Mouse (Mus musculus) CD4-positive, CD25-positive, alpha-beta regulatory T cell, adult 2 months (primary cell): ENCODE results near the gene Pfn1.

Source experiments
- DNase-seq: peaks from one replicate; pipeline ENCODE4 v3.0.0-alpha.2; 2012; ENCODE audit warnings: low read depth, low spot score

The Pfn1 gene

DNA sequence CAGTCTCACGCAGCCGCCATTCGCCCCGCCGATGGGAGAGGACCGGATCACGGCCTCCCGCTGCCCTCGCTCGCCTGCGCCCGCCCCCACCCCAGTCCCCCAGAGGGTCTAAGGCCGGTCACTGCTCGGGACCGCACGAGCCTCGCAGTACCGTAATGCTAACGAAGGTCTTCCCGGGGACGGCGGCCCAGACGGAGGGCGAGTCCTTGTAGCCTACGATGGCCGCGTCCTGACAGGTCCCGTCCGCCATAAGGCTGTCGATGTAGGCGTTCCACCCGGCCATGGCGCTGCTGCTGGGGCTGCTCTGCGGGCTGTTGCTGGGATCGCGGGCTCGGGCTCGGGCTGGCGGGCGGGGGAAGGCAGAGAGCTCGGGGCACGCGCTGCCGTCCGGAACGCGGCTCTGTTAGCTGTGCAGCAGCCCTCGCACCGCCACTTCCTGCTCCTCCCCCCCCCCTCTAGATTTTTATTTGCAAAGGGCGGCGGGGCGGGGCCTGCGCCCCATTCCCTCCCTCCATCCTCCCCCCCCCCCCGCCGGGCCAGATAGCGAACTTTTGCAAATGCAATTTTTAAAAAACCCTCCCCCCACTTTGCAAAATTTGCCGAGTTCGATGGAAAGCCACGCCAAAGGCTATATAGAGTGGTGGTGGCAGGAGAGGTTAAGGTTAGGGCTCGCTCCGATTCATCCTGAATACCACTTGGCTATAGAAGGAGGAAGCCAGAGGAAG is at the start of gene Pfn1:
Gene Pfn1 (minus strand): TSS at position 447 of the 725 bp plus-strand sequence.
- DNase-seq = peak; percentile 93

DNA sequence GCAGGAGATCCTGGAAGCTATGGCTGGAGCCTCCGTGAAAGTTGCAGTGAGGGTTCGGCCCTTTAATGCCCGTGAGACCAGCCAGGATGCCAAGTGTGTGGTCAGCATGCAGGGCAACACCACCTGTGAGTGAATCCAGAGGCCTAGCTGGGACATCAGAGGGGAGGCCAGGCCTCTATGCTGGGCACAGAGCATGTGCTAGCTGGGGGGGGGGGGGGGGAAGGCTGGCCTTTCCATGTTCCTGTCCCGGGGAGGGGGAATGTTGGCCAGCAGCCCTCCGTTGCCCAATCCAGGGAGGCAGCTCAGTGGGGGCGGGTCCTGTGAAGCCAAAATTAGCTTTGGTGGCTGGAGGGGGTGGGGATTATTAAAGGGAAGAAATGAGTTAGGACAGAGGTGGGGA is 48.3 kb upstream of the Pfn1 start:
- DNase-seq = no peak

DNA sequence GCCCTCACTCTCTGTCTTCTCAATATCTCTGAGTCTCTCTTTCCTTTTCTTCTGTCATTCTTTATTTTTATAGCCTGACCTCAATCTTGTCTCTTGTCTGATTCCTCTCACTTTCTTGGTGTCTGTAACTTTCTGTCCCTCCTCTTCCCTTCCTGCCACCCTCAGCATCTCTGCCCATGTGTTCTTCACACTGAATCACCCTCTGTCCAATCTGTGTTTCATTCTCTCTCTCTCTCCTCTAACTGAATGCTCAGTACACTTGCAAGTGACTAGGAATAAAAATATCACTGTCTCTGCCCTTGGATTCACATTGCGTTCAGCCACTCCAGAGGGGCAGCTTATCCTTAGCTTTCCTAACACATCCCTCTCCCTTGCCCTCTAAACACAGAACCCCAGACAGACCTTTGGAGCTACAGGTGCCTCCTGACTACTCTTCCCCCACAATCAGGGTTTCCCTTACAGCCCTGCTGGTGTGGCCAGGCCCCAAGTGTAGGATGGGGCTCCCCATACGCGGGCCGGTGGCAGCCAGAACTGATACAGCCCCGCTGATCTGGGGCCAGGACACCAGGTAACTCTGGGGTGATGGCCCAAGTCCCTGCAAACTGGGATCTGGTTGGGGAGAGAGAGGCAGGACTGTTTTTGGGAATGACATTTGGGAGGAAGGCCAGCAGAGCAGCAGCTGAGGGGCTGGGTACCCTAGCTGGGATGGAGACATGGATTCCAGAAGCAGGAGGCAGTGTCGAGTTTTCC is 47.7 kb upstream of the Pfn1 start:
- DNase-seq = no peak

DNA sequence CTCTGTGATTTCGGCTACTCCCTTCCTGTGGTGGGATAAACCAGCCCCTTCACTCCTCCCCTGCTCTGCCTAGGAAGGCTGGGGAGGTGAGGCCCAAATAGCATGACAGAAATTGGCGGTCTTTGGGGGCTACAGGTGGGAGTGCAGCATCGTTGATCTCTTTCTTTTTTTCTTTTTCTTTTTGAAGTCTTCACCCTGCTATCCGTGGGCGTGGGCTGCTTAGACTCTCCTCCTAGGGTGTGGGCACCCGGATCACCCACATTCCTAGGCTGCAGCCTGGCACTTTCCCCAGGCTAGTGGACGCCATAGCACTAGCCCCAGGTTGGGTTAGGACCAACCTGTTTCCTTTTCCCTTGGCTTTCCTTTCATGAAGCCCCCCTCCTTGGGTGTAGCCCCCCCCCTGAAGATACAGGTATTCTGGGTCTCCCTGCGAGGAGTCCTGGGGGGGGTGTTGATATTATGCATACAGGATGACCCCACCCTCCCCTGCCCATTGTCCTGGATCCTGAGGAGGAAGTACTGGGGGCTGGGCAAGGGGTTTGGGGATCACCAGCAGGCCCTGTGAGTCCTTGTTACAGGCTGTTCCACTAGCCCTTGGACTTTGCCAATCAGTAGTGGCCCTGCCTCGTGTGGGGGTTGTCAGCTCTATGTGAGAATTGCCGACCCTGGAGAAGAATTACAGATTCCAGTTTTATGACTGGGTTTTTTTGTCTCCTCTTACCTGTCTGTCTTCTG is 46.9 kb upstream of the Pfn1 start:
- DNase-seq = peak; percentile 13

DNA sequence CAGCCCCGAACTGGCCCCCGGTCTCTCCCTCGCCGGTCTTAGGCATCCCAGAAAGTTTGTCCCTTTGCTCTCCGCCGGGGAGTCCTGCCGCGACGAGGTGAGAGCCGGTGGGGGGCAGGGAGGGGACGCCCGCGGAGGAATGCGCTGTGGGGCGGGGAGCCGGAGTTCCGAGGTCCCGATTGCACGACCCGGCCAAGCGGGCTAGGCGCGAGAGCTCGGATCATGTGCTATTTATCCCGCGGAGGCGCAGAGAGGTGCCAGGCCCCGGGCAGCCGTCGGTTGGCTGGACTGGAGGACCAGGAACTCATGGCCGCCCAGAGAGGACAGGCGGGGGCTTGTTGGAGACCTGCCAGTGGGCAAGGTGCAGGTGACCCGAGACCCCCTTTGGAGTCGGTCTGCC is 46.2 kb upstream of the Pfn1 start:
- peak; percentile 70 for DNase-seq

DNA sequence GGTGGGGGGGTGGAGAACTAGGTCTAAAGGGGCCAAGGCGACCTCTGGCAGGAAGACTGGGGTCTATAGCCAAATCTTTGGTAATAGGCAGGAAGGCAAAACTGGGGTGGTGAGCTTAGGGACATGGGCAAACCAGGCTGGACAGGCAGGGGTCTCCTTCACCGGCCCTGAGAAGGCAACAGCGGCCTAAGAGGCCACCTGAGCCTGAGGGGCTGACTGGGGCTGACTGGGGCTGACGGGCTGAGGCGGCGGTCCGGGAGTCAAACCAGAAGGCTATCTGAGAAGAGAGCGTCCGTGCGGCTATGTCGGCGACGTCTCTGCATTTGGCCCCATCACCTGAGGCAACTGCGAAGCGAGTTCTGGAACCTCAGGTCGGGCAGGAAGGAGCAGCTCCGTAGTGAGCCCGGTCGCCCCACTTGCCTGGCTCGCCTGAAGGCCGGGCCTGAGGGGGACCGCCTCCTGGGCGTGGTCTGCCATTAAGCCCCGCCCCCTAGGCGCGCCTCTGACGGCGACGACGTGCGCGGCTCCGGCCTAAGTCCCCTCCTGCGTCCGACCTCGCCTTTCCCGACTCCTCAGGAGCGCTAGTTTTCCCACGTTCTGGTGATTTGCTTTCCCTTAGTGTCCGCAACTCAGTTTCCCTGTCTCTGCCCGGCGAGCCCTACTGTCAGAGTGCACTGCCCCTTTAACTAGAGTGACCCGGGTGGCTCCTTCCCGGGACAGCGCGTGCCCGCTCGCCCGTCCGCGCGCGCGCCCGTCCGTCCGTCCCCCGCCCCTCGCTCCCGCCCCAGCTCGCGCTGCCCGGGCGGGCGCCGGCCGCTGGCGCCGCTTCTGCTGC is 45.5 kb upstream of the Pfn1 start, which contains the start of the genes Inca1 and Kif1c:
Gene Inca1 (minus strand): TSS at position 434 of the 835 bp plus-strand sequence.
Gene Kif1c (plus strand): TSS at position 827 of the 835 bp plus-strand sequence.
- DNase-seq = peak; percentile 97

DNA sequence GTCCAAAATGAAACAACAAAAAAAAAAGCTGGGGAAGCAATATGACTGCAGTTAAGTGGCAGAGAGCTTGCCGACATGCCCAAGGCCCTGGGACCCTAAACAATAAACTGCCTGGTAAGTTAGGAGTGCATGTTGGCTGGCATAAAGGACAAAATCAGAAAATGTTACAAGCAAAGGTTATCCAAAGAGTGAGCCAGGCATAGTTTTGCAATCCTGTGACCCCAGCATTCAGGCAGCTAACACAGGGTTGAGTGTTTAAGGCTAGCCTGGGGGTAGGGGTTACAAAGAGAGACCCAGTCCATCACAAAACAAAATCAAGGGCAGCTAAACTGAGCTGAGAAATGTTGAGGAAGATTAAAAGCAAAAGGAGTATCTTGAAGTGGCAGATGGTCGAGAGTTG is 44.6 kb upstream of the Pfn1 start:
- no peak for DNase-seq

DNA sequence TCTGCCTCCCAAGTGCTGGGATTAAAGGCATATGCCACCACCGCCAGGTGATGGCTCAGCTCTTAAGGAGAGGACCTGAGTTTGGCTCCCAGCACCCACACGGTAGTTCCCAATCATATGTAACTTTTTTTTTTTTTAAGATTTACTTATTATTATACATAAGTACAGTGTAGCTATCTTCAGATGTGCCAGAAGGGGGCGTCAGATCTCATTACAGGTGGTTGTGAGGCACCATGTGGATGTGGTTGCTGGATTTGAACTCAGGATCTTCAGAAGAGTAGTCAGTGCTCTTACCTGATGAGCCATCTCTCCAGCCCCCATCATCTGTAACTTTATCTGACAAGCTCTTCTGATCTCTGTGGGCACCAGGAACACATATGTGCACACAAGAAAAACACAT is 42.9 kb upstream of the Pfn1 start:
- DNase-seq = peak; percentile 68

DNA sequence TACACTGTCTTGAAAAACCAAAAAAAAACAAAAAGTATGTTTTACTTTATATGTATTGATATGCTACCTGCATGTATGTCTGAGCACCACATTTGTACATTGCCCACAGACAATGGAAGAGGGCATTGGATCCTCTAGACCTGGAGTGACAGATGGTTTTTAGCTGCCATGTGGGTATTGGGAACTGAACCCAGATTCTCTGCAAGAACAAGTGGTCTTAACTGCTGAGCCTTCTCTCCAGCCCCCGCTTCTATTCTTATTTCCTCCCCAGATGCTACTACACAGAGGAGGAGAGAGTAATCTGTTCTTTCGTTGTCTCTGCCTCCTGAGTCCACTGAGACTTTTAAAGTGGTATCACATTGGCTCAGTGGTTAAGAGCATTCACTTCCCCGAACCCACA is 39.1 kb upstream of the Pfn1 start:
- no peak for DNase-seq

DNA sequence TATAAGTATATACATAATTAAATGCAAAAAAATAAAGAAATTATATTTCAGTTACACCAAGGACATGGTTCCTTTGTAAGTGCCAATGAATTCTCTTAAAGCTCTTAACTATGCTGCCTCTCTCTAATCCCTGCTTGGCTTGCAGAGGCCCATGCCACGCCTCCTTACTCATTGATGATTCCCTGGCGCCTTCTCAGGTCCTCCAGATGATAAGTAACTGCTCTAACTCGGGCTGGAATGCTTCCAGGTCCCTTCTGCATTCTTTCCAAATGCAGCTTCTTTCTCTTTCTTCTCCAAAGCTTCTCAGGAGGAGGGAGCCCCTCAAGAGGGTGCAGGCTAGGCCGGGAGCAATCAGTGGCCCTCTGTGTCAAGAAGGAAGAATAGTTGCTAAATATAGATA is 35.1 kb upstream of the Pfn1 start:
- DNase-seq = no peak

DNA sequence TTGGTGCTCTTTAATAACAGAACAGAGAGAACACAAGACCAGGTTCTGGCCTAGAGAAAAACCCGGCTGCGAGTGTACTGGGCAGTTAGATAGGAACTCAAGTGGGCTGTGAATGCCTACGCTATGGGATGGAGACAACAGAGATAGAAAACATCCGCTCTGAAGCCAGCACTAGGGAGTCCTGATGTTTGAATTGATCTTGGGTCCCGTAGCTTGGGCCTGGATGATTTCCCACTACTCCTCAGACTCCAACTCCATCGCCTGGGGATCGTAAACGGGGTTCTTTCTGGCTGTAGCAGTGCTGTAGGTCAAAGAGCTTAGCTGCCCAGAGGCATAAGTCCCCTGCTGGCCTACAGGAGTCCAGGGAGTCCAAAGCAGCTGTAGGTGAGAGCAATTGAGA is 33.9 kb upstream of the Pfn1 start:
- DNase-seq = no peak

DNA sequence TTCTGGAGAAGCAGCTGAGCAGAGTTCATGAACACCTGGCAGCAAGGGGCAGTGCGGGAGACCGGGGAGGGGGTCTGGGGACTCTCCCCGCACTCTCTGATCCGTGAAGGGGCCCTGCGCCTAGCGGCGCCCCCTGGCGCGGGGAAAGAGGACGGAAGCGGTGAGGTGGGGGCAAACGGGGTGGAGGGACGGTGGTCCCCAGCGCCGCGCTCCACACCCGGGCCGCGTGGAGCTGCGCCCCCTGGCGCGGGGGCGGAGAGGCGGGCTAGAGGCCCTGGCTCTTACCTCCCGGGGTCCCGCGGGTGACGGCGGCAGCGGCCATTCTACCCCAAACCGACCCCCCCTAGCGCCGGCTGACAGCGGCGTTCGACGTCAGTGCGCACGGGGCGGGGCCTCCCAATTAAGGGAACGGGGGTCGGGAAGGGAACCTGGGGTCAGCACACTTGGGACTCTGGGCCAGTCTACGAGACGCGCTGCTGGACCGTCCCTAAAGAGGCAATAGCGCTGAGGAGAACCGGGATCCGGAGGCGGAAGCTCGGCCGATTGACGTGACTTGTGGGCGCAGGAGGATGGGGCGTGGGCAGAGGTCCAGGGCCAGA is 33.3 kb upstream of the Pfn1 start, which contains the start of gene Camta2:
Gene Camta2 (minus strand): TSS at position 505 of the 599 bp plus-strand sequence.
- peak; percentile 85 for DNase-seq

DNA sequence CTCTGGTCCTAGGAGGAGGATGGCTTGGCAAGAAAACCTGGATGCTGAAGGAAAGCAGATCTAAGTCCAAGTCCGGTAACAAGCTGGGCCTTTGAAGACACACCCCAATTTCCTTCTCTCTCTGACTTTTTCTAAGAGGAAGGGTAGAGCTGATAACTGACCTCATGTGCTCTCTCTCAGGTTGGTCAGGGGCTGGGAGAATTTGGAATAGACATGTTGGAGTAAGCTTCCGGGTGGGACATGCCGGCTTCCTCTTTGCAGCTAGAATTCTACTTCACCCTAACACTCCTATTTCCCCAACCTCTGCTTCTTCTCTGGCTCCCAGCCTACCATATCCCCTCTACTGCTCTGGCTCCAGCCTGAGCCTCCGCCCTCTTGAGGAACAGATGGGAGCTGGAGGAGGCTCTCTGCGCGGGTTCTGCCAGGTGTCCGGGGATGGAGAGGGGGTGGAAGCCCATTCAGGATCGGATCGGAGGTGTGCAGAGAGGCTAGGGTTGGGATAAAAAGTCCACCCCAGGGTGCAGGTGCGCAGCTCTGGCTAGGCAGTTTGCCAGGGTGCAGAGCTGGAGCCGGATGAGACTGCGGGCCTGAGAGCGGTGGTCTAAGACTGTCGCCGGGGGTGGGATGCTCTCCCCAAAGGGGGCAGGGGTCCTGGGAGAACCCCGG is 32.6 kb upstream of the Pfn1 start:
- no peak for DNase-seq

DNA sequence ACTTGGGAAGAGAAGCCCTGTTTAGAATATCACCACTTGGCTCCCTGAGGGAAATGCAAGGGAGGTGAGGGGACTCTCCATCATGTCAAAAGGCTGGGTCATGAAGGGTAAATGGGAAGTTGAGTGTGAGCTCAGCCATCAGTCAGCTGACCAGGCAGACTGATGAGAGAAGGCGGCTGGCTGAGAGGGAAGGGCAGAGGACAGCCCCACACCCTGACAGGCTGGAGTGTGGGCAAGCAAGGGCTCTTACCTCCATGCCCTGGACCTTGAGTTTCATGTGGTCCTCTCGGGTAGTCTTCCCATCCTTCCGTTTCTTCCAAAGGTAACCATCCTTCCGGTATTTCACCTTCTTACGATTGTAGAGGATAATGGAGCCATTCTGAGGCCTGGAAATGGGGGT is 29.2 kb upstream of the Pfn1 start:
- no peak for DNase-seq

DNA sequence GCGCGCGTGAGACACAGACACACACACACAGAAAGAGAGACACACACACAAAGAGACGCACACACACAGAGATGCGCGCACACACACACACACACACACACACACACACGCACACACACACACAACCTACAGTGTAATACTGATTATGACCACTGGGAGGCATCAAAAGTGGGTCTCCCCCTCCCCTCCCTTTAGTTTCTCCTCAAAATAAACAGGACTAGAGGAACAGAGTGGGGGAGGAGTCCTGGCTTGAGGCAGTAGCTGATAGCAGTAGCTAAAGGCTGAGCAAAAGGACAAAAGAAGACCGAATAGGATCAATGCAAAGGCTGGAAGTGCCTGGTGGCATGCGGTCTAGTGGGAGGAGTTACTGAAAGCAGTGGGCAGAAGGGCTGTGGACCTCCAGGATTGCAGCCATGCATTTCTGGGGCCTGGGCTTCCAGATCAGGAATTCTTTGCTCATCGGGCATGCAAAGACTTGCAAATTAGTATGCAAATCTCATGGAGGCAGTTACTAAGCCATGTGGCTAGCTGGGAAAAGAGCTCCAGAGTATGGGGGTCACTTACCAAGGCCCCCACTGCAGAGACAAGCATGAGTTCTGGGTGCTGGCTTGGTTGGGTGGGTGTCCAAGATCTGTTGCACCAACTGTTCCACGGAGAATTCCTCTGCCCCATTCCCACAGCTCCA is 27.6 kb upstream of the Pfn1 start:
- peak; percentile 73 for DNase-seq

DNA sequence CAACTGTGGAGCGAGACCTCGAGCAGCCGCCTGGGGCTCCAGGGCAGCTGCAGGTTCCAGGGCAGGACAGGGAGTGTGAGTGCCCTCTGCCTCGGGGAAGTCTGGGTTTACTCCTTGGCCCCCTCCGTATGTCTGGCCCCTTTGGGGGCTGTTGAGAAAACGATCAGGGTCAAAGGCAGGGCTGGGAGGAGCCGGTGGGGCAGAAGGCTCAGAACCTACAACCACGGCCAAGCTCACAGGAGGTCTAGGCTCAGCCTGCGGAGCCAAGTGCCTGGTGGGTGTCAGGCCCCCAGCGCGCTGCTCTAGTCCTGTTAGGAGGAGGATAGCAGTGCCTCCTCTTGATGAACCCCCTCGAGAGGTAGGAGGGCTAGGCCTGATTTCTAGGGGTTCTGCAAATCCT is 26.7 kb upstream of the Pfn1 start:
- no peak for DNase-seq

DNA sequence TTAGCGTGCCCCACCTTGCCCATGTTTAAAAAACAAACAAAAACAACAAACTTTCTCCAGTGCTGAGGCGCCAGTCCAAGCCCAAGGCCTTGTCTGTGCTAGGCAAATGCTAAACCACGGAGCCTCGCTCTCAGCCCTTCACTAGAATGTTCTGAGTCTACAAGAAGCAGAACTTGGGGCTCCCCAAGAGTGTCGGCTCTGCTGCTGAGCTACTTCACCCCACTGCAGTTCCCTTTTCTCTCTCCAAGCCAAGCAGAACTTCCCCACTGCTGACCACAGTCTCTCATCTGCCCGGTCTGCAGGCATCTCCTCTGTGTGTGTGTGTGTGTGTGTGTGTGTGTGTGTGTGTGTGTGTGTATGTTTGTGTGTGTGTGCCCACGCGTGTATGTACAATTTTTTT is 25.4 kb upstream of the Pfn1 start:
- DNase-seq = no peak

DNA sequence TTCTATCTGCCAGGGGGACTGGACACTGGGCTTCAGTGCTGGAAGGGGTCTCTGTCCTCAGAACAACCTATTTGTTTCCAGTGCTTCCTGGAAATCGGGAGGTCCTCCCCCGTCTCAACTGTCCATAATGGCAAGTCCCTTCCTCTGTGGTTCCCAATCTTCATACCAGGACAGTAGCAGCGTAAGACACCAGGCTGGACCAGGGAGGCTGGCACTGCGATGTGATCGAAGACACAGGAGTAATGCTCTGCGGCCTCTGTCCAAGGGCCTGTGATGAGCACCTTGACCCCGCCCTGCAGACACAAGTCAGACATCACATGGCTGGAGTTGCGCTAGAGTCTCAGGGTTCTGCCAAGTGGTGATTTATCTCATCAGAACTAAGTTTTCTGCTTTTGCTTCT is 24.9 kb upstream of the Pfn1 start:
- no peak for DNase-seq

DNA sequence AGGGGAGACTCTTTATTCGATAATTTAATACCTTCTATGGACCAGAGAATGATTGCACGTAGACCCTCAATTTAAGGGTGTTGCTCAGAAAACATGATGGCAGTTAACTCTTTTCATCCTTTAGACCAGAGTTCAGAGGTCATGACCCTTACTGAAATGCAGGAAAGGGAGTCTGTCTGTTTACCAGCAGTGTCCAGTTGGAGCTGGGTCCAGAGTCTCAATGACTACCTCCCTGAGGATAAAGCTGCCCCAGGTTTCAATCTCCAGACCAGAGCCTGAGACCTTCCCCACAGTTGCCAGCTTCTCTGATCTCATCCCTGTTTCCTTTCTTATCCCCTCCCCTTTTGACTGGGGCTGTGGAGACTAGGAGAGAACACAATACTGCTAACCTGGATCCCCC is 24.1 kb upstream of the Pfn1 start:
- DNase-seq = no peak

DNA sequence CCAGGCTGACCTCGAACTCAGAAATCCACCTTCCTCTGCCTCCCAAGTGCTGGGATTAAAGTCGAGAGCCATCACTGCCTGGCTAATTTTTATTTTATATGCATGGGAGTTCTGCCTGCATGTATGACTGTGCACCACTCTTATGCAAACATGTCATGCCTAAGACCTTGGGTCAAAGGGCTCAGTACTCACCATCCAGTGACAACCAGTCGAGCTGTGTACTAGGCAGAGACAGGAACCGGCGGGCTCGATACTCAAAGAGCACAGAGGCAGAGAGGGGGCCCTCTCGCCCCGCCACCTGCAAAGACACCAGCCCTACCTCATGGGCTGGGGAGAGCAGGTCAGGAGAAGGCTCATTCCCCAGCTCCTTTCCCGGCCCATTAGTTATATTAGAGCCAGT is 23.6 kb upstream of the Pfn1 start:
- DNase-seq = no peak
